Mouse (Mus musculus) cortical plate, adult 2 months (tissue): Measurements from ENCODE around the gene Dclre1c.

Experiments
- CTCF ChIP-seq: fragments of 200-500 bp; IDR thresholded peaks from 2 replicates; pipeline ENCODE4 v1.5.1; 2011; ENCODE audit warnings: mild to moderate bottlenecking, control low read depth, low read length; ENCODE audit not compliant: insufficient read depth; ENCODE audit errors: extremely low read depth
- POLR2A ChIP-seq: fragments of 200-500 bp; IDR thresholded peaks from 2 replicates; pipeline ENCODE4 v1.6.1; 2011; ENCODE audit warnings: mild to moderate bottlenecking, low read length, control low read depth; ENCODE audit not compliant: insufficient read depth; ENCODE audit errors: extremely low read depth

DNA sequence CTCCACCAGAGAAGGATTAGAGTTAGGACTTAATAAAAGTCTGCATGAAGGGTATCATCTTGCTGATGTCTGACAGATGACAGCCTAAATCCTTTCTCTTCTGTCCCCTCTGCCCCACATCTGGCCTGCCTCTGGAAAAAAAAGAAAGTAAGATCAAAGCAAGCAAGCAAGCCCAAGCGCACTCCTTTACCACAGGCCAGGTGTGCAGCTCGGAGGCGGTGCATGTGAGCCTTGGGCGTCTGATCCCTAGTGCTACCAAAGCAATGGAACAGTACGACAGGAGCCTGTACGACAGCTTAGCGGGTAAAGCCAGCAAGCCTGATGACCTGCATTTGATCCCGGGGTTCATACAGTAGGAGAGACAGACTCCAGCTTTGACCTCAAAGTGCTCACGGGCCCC, 7.0 kb downstream of the Dclre1c start:
- TF ChIP-seq CTCF = no peak
- TF ChIP-seq POLR2A = no peak
